Mouse (Mus musculus) neural tube, embryonic 12.5 days (tissue): ENCODE measurements at regions not wholly inside any gene's neighbourhood (a gene's known extent, or its start where the extent isn't known, plus 50 kb on each side); places are given as distances from the start of the nearest gene placed in this dataset.
A peak's percentile ranks its signal among the peaks of the same experiment; 100 is the strongest.

Source experiments
- ATAC-seq: fragments of 200-750 bp; cut with Nextera tagmentation; 2 replicates; pipeline ENCODE4 v1.8.0; 2017; ENCODE audit warnings: low read depth, mild to moderate bottlenecking, moderate TSS enrichment, moderate library complexity; ENCODE audit not compliant: low FRiP score
- H3K27ac ChIP-seq: fragments of 300-500 bp; sonication (generic); 2 replicates; pipeline ENCODE4 v1.5.1; 2016
- H3K27me3 ChIP-seq: fragments of 300-500 bp; sonication (generic); replicated peaks from 2 replicates; pipeline ENCODE4 v1.6.1; 2016; ENCODE audit warnings: mild to moderate bottlenecking
- H3K36me3 ChIP-seq: fragments of 300-500 bp; sonication (generic); 2 replicates; pipeline ENCODE4 v1.6.1; 2016; ENCODE audit warnings: mild to moderate bottlenecking
- H3K4me1 ChIP-seq: fragments of 300-500 bp; sonication (generic); 2 replicates; pipeline ENCODE4 v1.6.1; 2016
- H3K4me2 ChIP-seq: fragments of 300-500 bp; sonication (generic); replicated peaks from 2 replicates; pipeline ENCODE4 v1.6.1; 2016; ENCODE audit warnings: mild to moderate bottlenecking
- H3K4me3 ChIP-seq: fragments of 300-500 bp; sonication (generic); 2 replicates; pipeline ENCODE4 v1.5.1; 2016
- H3K9ac ChIP-seq: fragments of 300-500 bp; sonication (generic); 2 replicates; pipeline ENCODE4 v1.6.1; 2016; ENCODE audit warnings: mild to moderate bottlenecking
- H3K9me3 ChIP-seq: fragments of 300-500 bp; sonication (generic); 2 replicates; pipeline ENCODE4 v1.6.1; 2016; ENCODE audit warnings: mild to moderate bottlenecking
- WGBS: fragments of 180-500 bp; shearing (Covaris S2); methylation state at CpG from one replicate; pipeline ENCODE4 v1.1.7; 2016; 5-methylcytosine and 5-hydroxymethylcytosine counted together

DNA sequence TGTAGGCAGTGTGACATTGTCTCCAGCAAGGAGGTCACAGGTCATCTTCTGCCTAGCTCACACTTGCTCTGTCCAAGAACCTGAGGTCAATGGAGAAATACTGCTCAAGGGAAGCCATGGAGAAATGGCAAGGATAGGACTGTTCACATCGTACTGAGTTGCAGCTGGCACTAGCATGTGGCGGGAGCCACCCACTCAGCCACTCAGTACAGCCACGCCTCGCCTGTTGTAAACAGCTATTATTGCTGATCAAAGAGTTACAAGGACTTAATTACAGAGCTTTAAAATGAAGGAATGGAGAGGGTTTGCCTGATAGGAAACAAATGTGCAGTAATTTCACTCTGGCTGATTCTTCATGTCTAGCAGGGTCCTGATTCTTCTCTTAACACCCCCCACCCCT lies 64.8 kb downstream of the Dll1 start:
- Histone ChIP-seq H3K4me1 (no peaks in the 10 kb centered on the region), H3K4me2 (no peak overlapping the region), H3K27ac (no peak overlapping the region), H3K4me3 (no peak overlapping the region), H3K9ac (no peak overlapping the region), H3K9me3 (no peaks in the 10 kb centered on the region), H3K27me3 (no peaks in the 10 kb centered on the region), H3K36me3 (no peaks in the 10 kb centered on the region)
- WGBS, result 40% methylated on average over 4 of the region's 4 CpGs
- no peak for ATAC-seq

DNA sequence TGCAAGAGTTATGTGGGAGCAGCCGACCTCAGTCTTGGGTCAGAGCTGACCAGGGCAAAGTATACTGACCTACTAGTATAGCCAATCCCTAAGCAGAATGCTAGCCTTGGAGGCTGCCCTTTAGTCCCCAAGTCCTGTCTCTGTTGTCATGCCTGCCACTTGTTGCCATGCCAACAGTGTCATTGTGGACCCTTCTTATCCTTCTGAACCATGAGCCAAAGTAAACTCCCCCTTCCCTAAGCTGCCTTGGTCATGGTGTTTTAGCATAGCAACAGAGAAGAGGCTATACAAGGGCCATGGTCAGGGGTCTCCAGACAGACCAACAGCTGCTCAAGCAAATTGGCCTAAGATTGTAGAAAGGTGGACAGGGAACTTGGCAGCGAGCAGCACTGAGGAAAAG lies 66.2 kb downstream of the Dll1 start:
- no peaks in the 10 kb centered on the region for H3K27me3 ChIP-seq
- H3K4me3 ChIP-seq, result no peak overlapping the region
- ATAC-seq, result no peak
- 71% methylated on average over 2 of the region's 2 CpGs for WGBS
- no peaks in the 10 kb centered on the region for H3K4me1 ChIP-seq
- no peak overlapping the region for H3K4me2 ChIP-seq
- H3K9me3 ChIP-seq, result no peaks in the 10 kb centered on the region
- H3K9ac ChIP-seq, result no peak overlapping the region
- H3K27ac ChIP-seq, result no peak overlapping the region
- no peaks in the 10 kb centered on the region for H3K36me3 ChIP-seq

DNA sequence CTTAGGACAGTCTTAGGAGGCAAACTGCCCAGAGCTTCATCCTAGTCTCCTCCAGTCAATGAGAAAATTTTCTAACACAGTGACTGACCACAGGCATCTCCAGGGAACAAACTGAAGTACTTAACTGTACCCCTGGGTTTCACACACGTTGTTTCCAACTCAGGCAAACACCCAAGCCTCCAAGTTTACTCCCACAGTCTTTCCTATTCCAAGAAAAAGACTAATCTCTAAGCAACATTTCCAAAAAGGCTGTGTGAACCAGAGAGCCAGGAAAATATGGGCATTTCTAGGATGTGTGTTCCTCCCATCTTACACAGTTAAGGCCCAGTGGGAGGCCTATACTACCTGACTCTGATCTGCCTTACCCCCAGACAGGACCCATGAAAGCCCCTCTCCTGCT lies 74.6 kb downstream of the Dll1 start:
- Histone ChIP-seq H3K4me2 (no peak overlapping the region), H3K9ac (no peak overlapping the region), H3K27ac (no peak overlapping the region), H3K9me3 (no peaks in the 10 kb centered on the region), H3K4me1 (no peaks in the 10 kb centered on the region), H3K27me3 (no peaks in the 10 kb centered on the region), H3K36me3 (no peaks in the 10 kb centered on the region), H3K4me3 (no peak overlapping the region)
- ATAC-seq, result no peak
- WGBS, result 58% methylated on average over 1 of the region's 1 CpGs

DNA sequence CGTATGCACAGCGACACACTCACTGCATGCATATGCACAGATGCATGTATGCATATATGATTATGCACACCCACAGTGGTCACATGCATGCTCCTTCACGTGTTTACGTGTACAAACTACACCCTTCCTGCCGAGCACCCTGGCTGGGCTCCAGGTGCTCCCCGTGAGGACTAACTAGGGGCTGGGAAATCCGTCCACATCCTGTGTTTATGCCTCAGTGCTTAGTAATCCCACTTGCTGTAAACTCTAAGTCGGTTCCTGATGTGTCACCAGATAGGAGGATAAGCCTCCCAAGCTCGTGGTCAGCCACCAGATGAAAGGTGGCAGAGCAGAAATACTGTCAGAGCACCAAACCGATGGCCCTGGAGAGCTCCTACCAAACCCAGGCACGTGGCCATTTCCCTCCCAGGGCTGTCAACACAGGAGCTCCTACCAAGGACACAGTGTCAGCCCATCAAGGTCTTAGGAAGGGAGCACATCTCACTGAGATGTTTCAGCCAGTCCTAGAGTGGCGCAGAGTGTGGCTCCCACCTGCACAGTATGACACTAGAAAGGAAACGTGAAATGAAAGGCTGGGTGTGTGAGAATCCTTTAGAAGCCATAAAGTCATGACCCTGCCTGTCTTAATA lies 76.8 kb downstream of the Dll1 start:
- no peak overlapping the region for H3K4me3 ChIP-seq
- H3K4me1 ChIP-seq, result no peaks in the 10 kb centered on the region
- WGBS, result 82% methylated on average over 13 of the region's 13 CpGs
- ATAC-seq, result no peak
- no peak overlapping the region for H3K9ac ChIP-seq
- H3K27ac ChIP-seq, result no peak overlapping the region
- H3K9me3 ChIP-seq, result no peaks in the 10 kb centered on the region
- no peaks in the 10 kb centered on the region for H3K36me3 ChIP-seq
- H3K27me3 ChIP-seq, result no peaks in the 10 kb centered on the region
- no peak overlapping the region for H3K4me2 ChIP-seq

DNA sequence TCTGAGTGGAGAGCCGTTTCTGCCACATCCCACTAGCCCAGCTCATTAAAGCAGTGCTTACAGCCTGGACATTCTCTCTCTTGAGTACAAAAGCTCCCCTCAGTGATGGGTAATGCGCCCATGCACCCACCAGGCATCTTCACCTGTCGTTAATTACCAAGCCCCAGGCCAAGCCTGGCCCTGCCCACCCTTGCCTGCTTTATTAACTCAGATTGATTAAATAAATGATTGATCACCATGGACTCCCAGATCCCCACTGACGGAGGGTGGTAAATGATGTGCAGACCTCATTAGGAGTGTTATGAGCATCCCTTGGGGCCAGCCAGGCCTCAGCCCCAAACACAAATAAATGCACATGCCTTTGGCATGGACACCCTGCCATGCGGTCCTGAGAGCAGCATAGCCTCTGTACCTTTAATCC lies 82.5 kb downstream of the Dll1 start:
- Histone ChIP-seq H3K4me2 (no peak overlapping the region), H3K27ac (no peak overlapping the region), H3K36me3 (no peaks in the 10 kb centered on the region), H3K9ac (no peak overlapping the region), H3K9me3 (no peaks in the 10 kb centered on the region), H3K27me3 (no peaks in the 10 kb centered on the region), H3K4me1 (peaks cover 6% of the 10 kb centered on the region; the same call in 1 of the 2 replicates), H3K4me3 (no peak overlapping the region)
- WGBS, result 39% methylated on average over 5 of the region's 5 CpGs
- ATAC-seq, result peak; percentile 66

DNA sequence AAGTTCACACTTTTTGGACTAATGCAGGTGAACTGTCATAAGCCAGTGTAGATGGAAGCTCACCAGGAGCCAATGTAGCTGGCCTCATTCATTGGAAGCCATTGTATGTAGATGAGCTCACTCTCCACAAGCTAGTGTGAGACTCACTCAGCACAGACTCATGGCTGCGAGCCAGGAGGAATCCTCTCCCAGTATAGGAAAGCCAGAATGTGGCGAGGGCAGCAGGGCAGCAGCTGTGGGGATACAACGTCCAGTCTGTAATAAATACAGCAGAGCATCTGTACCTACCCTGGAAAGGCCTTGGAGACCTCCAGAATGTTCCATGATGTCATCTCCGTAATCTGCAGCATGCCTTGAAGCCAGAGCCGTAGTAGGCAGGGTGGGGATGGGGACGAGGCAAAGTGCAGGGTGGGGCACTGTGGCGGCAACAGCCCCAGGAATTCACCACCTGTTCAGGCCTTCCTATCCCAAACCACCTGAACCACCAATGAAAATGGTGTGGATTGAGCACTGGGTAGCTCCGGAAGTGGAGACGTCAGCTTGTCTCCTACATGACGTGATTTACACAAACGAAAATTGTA lies 84.1 kb downstream of the Dll1 start:
- 82% methylated on average over 11 of the region's 11 CpGs for WGBS
- Histone ChIP-seq H3K4me2 (no peak overlapping the region), H3K4me3 (no peak overlapping the region), H3K9me3 (no peaks in the 10 kb centered on the region), H3K36me3 (no peaks in the 10 kb centered on the region), H3K4me1 (peaks cover 6% of the 10 kb centered on the region; the same call in 1 of the 2 replicates), H3K27me3 (no peaks in the 10 kb centered on the region), H3K9ac (no peak overlapping the region), H3K27ac (no peak overlapping the region)
- ATAC-seq, result no peak

DNA sequence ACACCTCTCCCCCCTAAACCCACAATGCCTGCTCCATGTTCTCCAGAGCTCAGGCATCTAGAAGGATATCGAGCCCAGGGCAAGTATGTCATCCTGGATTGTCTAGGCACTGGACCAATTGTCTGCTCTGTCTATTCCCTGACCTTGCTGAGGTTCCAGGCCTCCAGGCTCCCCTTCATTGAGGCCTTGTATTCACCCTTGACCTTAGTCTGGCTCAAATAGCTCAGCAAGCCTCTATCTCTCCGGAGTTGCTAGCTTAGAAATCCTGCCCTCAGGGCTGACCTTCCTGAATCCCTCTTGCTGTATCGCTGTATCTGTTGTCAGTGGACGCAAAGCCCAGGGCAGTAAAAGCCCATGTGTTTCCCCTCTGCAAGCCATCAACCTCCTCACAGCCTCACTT lies 85.0 kb downstream of the Dll1 start:
- WGBS, result 57% methylated on average over 4 of the region's 4 CpGs
- Histone ChIP-seq H3K4me3 (no peak overlapping the region), H3K27me3 (no peaks in the 10 kb centered on the region), H3K9ac (no peak overlapping the region), H3K4me1 (peaks cover 6% of the 10 kb centered on the region; the same call in 1 of the 2 replicates), H3K4me2 (no peak overlapping the region), H3K36me3 (no peaks in the 10 kb centered on the region), H3K9me3 (no peaks in the 10 kb centered on the region), H3K27ac (no peak overlapping the region)
- no peak for ATAC-seq

DNA sequence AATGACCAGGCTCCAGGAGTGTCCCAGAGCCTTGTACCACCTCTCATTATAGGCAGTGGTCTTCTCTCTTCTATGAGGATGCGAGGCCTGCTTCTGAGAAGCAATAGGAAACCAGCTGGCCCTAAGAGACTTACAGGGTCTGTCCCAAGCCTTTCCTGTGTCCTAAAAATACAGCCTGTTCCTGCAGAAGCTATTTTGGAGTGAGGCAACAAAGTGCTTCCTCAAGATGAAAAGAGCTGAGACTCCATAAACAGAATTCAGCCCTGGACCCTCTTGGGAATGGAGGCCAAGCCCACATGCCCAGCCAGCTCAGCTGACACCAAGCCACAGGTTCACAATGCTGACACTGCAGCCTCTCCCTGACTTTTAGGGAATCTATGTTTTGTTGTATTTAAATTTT lies 86.3 kb downstream of the Dll1 start:
- Histone ChIP-seq H3K9ac (no peak overlapping the region), H3K4me2 (no peak overlapping the region), H3K27me3 (no peaks in the 10 kb centered on the region), H3K9me3 (no peaks in the 10 kb centered on the region), H3K36me3 (no peaks in the 10 kb centered on the region), H3K4me1 (peaks cover 11% of the 10 kb centered on the region; the same call in 1 of the 2 replicates), H3K4me3 (no peak overlapping the region), H3K27ac (no peak overlapping the region)
- WGBS, result 95% methylated on average over 1 of the region's 1 CpGs
- ATAC-seq, result no peak

DNA sequence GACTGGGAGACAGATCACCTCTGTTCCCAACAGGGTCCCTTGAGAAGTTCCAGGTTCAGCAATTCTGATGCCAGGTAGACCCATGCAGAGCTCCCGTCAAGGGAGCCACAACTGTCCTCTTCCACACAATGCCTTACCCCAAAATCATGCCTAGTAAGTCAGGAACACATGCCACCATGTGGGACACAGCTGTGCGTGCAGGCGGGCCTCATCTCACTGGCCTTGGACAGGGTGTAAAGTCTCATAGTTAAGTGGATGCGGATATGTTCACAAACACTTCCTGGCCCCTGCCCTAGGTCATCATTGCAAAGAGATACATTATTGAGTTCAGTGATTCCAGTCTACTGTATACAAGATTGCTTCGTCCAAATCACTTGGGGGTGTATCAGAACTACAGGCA lies 87.6 kb downstream of the Dll1 start:
- H3K36me3 ChIP-seq, result no peaks in the 10 kb centered on the region
- no peaks in the 10 kb centered on the region for H3K9me3 ChIP-seq
- H3K4me1 ChIP-seq, result peaks cover 10% of the 10 kb centered on the region; the same call in 1 of the 2 replicates
- ATAC-seq, result no peak
- no peaks in the 10 kb centered on the region for H3K27me3 ChIP-seq
- no peak overlapping the region for H3K4me2 ChIP-seq
- H3K9ac ChIP-seq, result no peak overlapping the region
- H3K27ac ChIP-seq, result no peak overlapping the region
- H3K4me3 ChIP-seq, result no peak overlapping the region
- 90% methylated on average over 5 of the region's 5 CpGs for WGBS

DNA sequence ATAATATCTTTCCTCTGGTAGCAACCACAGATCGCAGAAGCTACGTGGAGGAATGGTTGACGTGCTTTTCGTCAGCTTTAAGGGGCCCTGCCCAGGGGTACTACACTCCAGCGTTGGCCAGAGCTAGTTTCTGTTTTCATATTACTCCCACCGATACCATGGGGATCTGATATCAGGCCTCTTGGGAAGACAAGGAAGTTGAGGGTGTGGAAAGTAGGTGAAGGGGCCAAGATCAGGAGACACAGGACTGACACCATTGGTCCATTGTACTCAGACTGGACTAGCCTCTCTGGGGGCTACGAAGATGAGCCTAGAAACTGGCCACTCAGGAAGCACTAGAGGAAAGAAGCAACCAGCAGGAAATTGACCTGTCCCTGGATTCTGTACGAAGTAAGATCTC lies 88.0 kb downstream of the Dll1 start:
- Histone ChIP-seq H3K4me1 (peaks cover 8% of the 10 kb centered on the region; the same call in 1 of the 2 replicates), H3K9ac (no peak overlapping the region), H3K27me3 (no peaks in the 10 kb centered on the region), H3K4me3 (no peak overlapping the region), H3K36me3 (no peaks in the 10 kb centered on the region), H3K27ac (no peak overlapping the region), H3K4me2 (no peak overlapping the region), H3K9me3 (no peaks in the 10 kb centered on the region)
- no peak for ATAC-seq
- 93% methylated on average over 8 of the region's 8 CpGs for WGBS

DNA sequence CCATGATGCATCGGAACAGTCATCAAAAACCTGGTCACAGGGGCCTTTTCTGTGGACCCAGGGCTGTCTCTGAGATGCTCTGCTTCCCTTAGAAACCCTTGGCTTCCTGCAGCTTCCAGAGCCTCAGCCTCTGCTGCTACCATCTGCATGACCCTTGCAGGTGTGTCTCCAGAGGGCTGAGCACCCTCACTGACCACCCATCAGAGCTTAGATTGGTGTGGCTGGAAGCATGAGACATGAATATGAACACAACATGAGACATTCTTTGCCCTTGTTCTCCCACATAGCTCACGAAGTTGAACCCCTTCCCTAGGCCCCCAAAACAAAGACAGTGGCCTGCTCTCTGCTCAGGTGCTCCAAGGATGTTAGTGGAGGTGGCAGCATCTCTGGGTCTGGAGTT lies 90.1 kb downstream of the Dll1 start:
- 89% methylated on average over 2 of the region's 2 CpGs for WGBS

DNA sequence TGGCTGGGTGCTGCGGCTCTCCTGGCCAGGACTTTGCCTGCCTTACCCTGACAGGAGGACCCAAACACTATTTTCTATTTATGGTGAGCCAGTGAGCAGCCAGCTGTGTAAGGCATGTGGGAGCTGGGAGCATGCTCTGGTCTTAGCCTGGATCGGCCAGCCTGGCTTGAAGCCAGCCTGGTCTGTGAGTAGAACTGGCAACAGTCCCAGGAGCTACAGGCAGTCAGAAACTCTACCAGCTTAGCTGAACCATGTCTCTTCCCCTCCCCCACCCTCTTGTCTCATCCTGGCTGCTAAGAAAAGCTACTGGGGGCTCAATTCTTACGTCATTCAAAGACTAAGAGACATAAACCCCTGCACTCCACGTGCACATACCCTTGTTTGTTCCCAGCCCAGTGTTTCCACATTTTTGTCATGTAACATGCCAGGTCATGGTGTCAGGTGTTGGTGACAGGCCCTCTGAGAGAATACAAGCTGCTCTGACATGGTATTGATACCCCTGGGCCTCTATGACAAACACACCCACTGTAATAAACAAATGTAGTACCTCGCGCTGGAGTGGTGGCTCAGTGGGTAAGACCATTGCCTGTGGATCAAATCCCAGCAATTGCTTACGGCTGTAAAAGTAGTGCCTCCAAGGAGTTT lies 91.2 kb downstream of the Dll1 start:
- no peak overlapping the region for H3K27ac ChIP-seq
- 56% methylated on average over 7 of the region's 7 CpGs for WGBS

More for the DNA sequence above, 90.1 kb downstream of the Dll1 start:
- H3K36me3 ChIP-seq, result no peaks in the 10 kb centered on the region
- no peaks in the 10 kb centered on the region for H3K9me3 ChIP-seq
- no peak for ATAC-seq
- no peak overlapping the region for H3K9ac ChIP-seq
- no peak overlapping the region for H3K4me3 ChIP-seq
- H3K4me2 ChIP-seq, result no peak overlapping the region
- no peak overlapping the region for H3K27ac ChIP-seq
- H3K27me3 ChIP-seq, result no peaks in the 10 kb centered on the region
- H3K4me1 ChIP-seq, result peaks cover 8% of the 10 kb centered on the region; the same call in 1 of the 2 replicates

More for the DNA sequence above, 91.2 kb downstream of the Dll1 start:
- Histone ChIP-seq H3K36me3 (no peaks in the 10 kb centered on the region), H3K4me3 (no peak overlapping the region), H3K9me3 (no peaks in the 10 kb centered on the region), H3K4me2 (no peak overlapping the region), H3K9ac (no peak overlapping the region), H3K27me3 (no peaks in the 10 kb centered on the region), H3K4me1 (peaks cover 8% of the 10 kb centered on the region; the same call in 1 of the 2 replicates)
- peak; percentile 86 for ATAC-seq
